Mouse (Mus musculus): ENCODE results near the gene Ppp1r14a.

The Ppp1r14a gene

DNA sequence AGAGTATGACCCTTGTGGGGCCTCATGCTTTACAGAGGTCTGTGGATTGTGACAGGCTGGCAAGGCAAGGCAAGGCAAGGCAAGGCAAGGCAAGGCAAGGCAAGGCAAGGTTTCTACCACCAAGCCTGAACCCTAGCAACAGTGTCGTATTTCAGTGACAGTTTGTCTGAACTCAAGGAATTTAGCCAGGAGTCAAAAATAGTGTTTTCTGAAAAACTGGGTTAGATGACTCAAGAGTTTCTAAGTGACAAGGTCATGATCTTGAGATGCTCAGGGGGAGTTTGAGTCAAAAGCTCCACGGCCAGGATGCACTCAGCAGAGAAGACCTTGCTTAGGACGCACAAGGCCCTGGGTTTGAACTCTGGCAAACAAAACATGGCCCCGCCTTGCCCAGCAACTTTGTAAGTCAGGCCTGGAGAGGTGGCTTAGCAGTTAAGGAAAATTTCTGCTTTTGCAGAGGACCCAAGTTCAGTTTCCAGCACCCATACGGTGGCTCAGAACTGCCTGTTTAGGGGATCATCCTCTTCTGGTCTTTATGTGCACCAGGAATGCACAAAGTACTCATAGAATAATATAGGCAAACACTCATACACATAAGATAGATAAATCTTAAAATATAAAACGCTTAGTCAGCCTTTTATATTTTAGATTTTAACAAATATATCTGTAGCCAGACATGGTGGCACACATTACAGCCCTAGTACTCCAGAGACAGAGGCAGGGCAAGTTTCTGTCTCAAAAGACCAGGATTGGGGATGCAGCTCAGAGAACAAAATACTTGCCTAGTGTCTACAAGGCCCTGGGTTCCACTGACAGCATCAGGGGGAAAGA, 46.9 kb downstream of the Ppp1r14a start:
- no peak for DNase-seq

DNA sequence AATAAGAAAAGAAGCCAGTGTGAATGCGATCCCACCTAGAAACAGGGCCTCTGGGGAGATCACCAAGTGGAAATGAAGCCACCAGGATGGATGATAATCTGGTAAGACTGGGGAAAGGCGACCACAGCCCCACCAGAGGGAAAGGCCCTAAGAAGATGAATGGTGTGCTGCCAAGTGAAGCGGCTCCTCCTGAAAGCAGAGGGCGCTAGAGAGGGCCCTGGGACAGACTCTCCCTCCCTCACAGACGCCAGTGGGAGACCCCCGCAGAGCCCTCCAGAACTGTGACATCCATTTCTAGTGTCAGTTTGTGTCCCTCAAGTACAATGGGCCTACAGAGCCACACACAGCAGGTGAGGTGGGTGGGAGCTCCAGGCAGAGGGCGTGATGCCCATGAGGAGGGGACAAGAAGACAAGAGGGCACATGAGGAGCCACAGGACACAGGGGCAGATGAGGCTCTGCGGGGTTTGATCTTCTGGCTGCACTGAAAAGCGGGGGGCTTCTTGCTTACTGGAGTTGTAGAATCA, 47.7 kb downstream of the Ppp1r14a start:
- DNase-seq = no peak

DNA sequence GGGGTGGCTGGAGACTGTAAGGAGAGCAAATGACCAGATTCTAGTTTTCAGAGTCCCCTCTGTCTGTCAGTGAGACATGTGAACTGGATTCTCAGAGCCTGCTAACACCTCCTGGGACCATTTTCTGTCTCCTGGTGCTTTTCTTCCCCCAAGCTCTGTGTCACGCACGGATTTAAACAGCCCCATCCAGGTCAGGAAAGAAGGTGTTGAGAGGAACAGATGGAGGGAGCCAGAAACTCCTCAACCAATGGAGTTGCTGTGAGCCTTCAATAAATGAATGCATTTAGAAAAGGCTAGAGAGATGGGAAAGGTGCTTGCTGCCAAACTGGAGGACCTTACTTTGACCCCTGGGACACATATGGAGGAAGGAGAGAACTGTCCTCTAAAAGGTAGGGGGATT, 48.7 kb downstream of the Ppp1r14a start:
- no peak for DNase-seq

DNA sequence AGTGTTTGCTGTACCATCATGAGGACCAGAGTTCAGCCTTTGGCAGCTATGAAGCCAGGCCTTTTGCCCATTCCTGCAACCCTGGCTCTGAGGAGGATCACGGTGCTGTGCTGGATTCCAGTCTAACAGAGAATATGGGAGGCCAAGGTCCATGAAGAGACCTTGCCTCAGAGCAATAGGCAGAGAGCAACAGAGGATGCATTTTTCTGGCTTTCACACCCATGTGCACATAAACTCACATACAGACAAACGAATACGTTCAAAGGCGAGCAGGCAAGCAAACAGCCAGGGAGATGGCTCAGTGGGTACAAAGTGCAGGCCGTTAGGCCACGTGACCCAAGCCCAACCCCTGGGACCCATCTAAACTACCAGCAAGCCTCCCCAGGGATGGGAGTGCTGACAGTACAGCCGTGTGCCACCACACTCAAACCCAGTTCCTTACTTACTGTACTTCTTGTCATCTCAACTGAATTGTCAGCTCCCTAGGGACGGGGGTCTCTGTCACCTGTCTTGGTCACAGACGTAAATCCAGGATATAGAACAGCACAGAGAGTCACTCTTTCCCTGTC, 49.3 kb downstream of the Ppp1r14a start:
- DNase-seq = no peak

DNA sequence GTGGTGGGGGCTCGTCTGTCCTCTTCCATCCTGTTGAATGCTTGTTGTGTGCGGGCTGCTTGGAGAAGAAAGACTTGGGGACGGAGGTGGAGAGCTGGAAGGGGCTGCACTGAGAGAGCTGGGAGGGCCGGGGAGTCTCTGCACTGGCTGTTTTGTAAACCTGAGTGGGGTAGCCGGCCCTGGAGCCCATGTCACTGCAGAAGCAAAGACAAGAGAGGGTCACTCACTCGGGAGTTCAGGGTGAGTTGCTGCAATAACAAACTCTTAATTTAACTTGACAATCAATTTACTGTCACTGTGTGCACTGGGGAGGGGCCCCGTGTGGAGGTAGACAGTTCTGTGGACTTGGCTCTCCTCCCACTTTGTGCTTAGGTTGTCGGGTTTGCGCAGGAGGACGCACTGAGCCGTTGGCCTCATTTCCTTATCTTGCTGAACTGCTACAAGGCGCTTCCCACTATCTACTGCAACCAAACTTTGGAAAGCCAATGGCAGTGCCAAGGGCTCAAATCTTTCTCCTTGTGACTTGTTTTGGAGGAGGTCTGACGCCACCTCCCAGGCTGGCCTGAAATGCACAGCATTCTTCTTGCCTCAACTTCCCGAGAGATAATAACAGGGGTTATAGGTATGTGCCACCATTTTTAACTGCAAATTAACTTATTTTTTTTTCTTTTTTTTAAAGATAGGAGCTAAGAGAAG, 50.0 kb downstream of the Ppp1r14a start:
- DNase-seq = no peak

DNA sequence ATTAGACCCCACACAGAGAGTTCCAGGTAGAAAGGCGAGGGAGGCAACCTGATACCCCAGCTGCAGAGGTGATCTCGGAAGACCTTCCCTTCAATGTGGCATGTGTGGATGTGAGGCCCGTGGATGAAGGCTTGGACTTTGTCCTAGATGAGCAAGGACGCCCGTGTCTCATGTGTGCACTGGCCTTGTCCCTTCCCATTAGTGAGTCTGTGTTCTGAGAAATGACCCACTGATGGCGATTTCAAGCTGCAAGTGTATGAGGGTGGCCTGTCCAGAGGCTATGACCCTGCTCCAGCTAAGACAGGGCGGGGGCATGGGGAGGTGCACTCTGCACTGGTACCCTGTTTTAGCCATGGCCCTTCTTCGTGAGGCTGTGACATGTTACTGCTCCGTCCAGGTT, 51.1 kb downstream of the Ppp1r14a start:
- no peak for DNase-seq

DNA sequence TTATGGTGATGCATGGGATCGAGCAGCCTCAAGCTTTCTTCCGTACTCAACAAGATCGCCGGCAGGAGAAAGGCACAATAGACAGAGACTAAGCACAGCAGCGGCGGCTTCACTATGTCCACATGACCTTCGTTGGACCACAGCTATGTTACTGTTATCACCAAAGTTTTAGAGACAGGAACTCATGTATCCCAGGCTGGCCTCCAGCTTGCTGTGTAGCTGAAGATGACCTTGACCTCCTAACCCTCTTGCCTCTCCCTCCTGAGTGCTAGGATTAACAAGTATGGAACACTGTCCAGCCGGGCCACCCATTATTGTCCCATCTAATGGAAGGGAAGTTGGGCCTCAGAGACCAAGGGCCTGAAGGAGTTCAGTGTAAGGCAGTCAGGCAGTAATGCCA, 51.7 kb downstream of the Ppp1r14a start:
- DNase-seq = no peak

DNA sequence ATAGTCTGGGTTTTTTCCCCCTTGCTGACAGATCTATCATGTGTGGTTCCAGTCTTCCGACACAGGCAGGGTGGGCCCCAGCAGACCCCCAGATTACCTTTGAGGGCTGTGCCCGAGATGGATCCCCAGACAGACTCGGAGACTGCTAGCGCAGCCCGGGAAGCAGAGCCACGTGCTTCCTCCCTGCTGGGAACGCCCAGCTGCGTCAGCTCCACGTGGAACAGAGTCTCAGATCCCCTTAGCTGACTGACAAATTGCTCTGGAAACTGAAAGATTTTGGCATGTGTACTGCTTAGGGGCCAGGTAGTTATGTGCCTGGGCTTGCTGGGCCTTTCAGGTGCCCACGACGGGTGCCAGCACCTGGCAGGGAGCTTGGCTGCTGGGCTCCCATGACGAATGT, 52.6 kb downstream of the Ppp1r14a start:
- DNase-seq = no peak

DNA sequence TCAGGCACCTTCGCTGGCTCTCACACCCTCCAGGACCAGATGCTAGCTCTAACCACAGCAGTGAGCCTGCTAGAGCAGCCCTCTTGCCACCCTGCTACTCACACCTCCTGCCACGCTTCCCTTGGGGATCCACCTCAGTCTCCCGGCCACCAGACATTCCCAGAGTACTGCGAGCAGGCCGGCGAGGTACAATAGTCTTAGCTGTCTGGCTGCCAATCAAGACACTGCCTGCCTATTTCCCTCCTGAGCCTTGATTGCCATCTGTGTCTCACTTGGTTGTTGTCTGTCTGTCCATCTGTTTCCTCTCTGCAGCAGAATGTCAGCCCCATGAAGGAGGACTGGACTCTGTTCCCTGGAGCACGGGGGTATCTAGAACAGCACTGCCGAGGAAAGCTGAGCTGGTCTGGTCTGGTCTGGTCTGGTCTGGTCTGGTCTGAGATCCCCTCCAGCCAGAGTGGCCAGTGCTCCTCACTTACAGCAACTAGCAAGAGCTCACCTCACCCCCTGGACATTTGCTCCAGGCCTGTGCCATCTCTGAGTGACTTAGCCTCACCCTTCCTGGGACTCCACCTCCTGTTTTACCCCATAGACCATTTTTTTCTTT, 53.5 kb downstream of the Ppp1r14a start:
- no peak for DNase-seq
